Mouse (Mus musculus) midbrain, embryonic 16.5 days (tissue): ENCODE measurements around the gene Tpp2. TPM values are rescaled to one million over a fixed set of nuclear protein-coding genes. Genes with fewer than 3 reads are reported as not detected.
"Not testable (repeated sequence)": the region's sequence is repeated elsewhere in the genome, so short reads cannot be mapped to it uniquely, and the experiment has no call there.

Experiments used
- ATAC-seq: fragments of 200-750 bp; cut with Nextera tagmentation; 2 replicates; pipeline ENCODE4 v1.8.0; 2017; ENCODE audit warnings: moderate TSS enrichment
- H3K27ac ChIP-seq: fragments of 300-500 bp; sonication (generic); 2 replicates; pipeline ENCODE4 v1.5.1; 2014; ENCODE audit warnings: mild to moderate bottlenecking, low read length, mixed read lengths
- H3K27me3 ChIP-seq: fragments of 300-500 bp; sonication (generic); 2 replicates; pipeline ENCODE4 v1.6.1; 2014; ENCODE audit warnings: low read depth, low read length, mixed read lengths; ENCODE audit not compliant: control insufficient read depth, insufficient read depth
- H3K36me3 ChIP-seq: fragments of 300-500 bp; sonication (generic); 2 replicates; pipeline ENCODE4 v1.6.1; 2014; ENCODE audit warnings: mild to moderate bottlenecking, low read length, moderate library complexity, mixed read lengths; ENCODE audit not compliant: control insufficient read depth, insufficient read depth
- H3K4me1 ChIP-seq: fragments of 300-500 bp; sonication (generic); 2 replicates; pipeline ENCODE4 v1.6.1; 2014; ENCODE audit warnings: mild to moderate bottlenecking, low read length, mixed read lengths; ENCODE audit not compliant: control insufficient read depth, insufficient read depth
- H3K4me2 ChIP-seq: fragments of 300-500 bp; sonication (generic); 2 replicates; pipeline ENCODE4 v1.6.1; 2014; ENCODE audit warnings: mild to moderate bottlenecking, low read length, mixed read lengths
- H3K4me3 ChIP-seq: fragments of 300-500 bp; sonication (generic); 2 replicates; pipeline ENCODE4 v1.5.1; 2014; ENCODE audit warnings: low read depth, mild to moderate bottlenecking, low read length, moderate library complexity, mixed read lengths
- H3K9ac ChIP-seq: fragments of 300-500 bp; sonication (generic); 2 replicates; pipeline ENCODE4 v1.6.1; 2014; ENCODE audit warnings: low read depth, low read length, mixed read lengths
- H3K9me3 ChIP-seq: fragments of 300-500 bp; sonication (generic); replicated peaks from 2 replicates; pipeline ENCODE4 v1.6.1; 2014; ENCODE audit warnings: mild to moderate bottlenecking, low read length, mixed read lengths; ENCODE audit not compliant: control insufficient read depth, poor library complexity, severe bottlenecking
- WGBS: fragments of 180-500 bp; shearing (Covaris S2); extraction: QIAGEN DNeasy Blood & Tissue Kit; methylation state at CpG from one replicate; pipeline ENCODE4 v1.1.7; 2014; 5-methylcytosine and 5-hydroxymethylcytosine counted together
- polyA plus RNA-seq: library from polyadenylated mRNA; unstranded; fragments of >200 nt; fragmentation: Nextera tagmentation; extraction: Ambion mirVana; gene quantifications from 2 replicates; pipeline ENCODE4 v1.2.1, GENCODE M21; 2015

Tpp2 gene
- polyA plus RNA-seq, result 58.2 and 59.0 TPM in 2 replicates

GRCm38 (mm10) chr1:43933488-43934415, at the start of gene Tpp2:
Tpp2 (plus strand) TSS chr1:43933647.
- peak within 1 kb of the TSS; percentile 100 for H3K4me3 ChIP-seq
- peak within 1 kb of the TSS; percentile 72 for H3K4me2 ChIP-seq
- peak within 1 kb of the TSS; percentile 93 for H3K27ac ChIP-seq
- H3K27me3 ChIP-seq, result no peaks in the 10 kb centered on the region
- peak; percentile 100 for ATAC-seq
- H3K9ac ChIP-seq, result peak within 1 kb of the TSS; percentile 99
- WGBS, result under 1% methylated on average over 81 of the region's 81 CpGs
- H3K4me1 ChIP-seq, result peaks cover 20% of the 10 kb centered on the region
- H3K9me3 ChIP-seq, result no peaks in the 10 kb centered on the region
- H3K36me3 ChIP-seq, result no peaks in the 10 kb centered on the region

GRCm38 (mm10) chr1:43888358-43888757, 45.1 kb upstream of the Tpp2 start:
- H3K9ac ChIP-seq, H3K27me3 ChIP-seq, H3K36me3 ChIP-seq, H3K9me3 ChIP-seq, H3K27ac ChIP-seq, H3K4me3 ChIP-seq, H3K4me1 ChIP-seq, H3K4me2 ChIP-seq, ATAC-seq: not testable (repeated sequence)
- WGBS, result 90% methylated on average over 11 of the region's 11 CpGs

- H3K4me2 ChIP-seq, result no peak overlapping the region
- H3K9me3 ChIP-seq, result no peaks in the 10 kb centered on the region
- no peak overlapping the region for H3K27ac ChIP-seq
- ATAC-seq, result no peak
- H3K4me1 ChIP-seq, result peaks cover 3% of the 10 kb centered on the region; the same call in 1 of the 2 replicates
- H3K36me3 ChIP-seq, result no peaks in the 10 kb centered on the region
- no peak overlapping the region for H3K9ac ChIP-seq
- no peak overlapping the region for H3K4me3 ChIP-seq
- no peaks in the 10 kb centered on the region for H3K27me3 ChIP-seq
These were observed 37.7 kb upstream of the Tpp2 start for GRCm38 (mm10) chr1:43895742-43896141.

GRCm38 (mm10) chr1:43897131-43897530, 36.3 kb upstream of the Tpp2 start:
- 77% methylated on average over 2 of the region's 2 CpGs for WGBS

GRCm38 (mm10) chr1:43897987-43898386, 35.5 kb upstream of the Tpp2 start:
- H3K4me1 ChIP-seq, result peaks cover 3% of the 10 kb centered on the region; the same call in 1 of the 2 replicates
- WGBS, result 74% methylated on average over 18 of the region's 18 CpGs
- H3K9ac ChIP-seq, result no peak overlapping the region
- H3K4me2 ChIP-seq, result no peak overlapping the region
- no peak for ATAC-seq
- no peaks in the 10 kb centered on the region for H3K27me3 ChIP-seq
- H3K4me3 ChIP-seq, result no peak overlapping the region
- H3K9me3 ChIP-seq, result no peaks in the 10 kb centered on the region
- H3K27ac ChIP-seq, result no peak overlapping the region
- no peaks in the 10 kb centered on the region for H3K36me3 ChIP-seq

More at GRCm38 (mm10) chr1:43897131-43897530, 36.3 kb upstream of the Tpp2 start:
- ATAC-seq, result no peak
- no peak overlapping the region for H3K4me2 ChIP-seq
- no peak overlapping the region for H3K27ac ChIP-seq
- no peak overlapping the region for H3K4me3 ChIP-seq
- no peaks in the 10 kb centered on the region for H3K36me3 ChIP-seq
- peaks cover 3% of the 10 kb centered on the region; the same call in 1 of the 2 replicates for H3K4me1 ChIP-seq
- no peak overlapping the region for H3K9ac ChIP-seq
- H3K9me3 ChIP-seq, result no peaks in the 10 kb centered on the region
- H3K27me3 ChIP-seq, result no peaks in the 10 kb centered on the region

- Histone ChIP-seq H3K4me3 (peak overlapping the region; percentile 33), H3K4me1 (peaks cover 3% of the 10 kb centered on the region; the same call in 1 of the 2 replicates), H3K27me3 (no peaks in the 10 kb centered on the region), H3K4me2 (peak overlapping the region; percentile 63), H3K36me3 (no peaks in the 10 kb centered on the region), H3K27ac (no peak overlapping the region), H3K9me3 (no peaks in the 10 kb centered on the region), H3K9ac (peak overlapping the region; percentile 42)
- WGBS, result 9% methylated on average over 18 of the region's 18 CpGs
- peak; percentile 93 for ATAC-seq
These were observed 34.3 kb upstream of the Tpp2 start for GRCm38 (mm10) chr1:43898991-43899714.

GRCm38 (mm10) chr1:43902417-43902816, 31.0 kb upstream of the Tpp2 start:
- no peak overlapping the region for H3K9ac ChIP-seq
- no peak overlapping the region for H3K27ac ChIP-seq
- ATAC-seq, result no peak
- no peaks in the 10 kb centered on the region for H3K36me3 ChIP-seq
- H3K4me3 ChIP-seq, result no peak overlapping the region
- 93% methylated on average over 1 of the region's 1 CpGs for WGBS
- H3K9me3 ChIP-seq, result no peaks in the 10 kb centered on the region
- H3K4me1 ChIP-seq, result peaks cover 3% of the 10 kb centered on the region; the same call in 1 of the 2 replicates
- no peak overlapping the region for H3K4me2 ChIP-seq
- H3K27me3 ChIP-seq, result no peaks in the 10 kb centered on the region

- H3K4me3 ChIP-seq, result no peak overlapping the region
- no peak overlapping the region for H3K9ac ChIP-seq
- no peaks in the 10 kb centered on the region for H3K36me3 ChIP-seq
- H3K27me3 ChIP-seq, result no peaks in the 10 kb centered on the region
- H3K9me3 ChIP-seq, result no peaks in the 10 kb centered on the region
- H3K27ac ChIP-seq, result no peak overlapping the region
- 0 out of 2 replicates have a peak, but pooled peaks have one; percentile 20 for ATAC-seq
- no peak overlapping the region for H3K4me2 ChIP-seq
- 69% methylated on average over 4 of the region's 4 CpGs for WGBS
- peaks cover 3% of the 10 kb centered on the region; the same call in 1 of the 2 replicates for H3K4me1 ChIP-seq
These were observed 30.6 kb upstream of the Tpp2 start for GRCm38 (mm10) chr1:43902855-43903254.
